Mouse (Mus musculus) testis, adult 2 months (tissue): Measurements from ENCODE around the gene Cadm4.

ENCODE experiments used
- CTCF ChIP-seq: fragments of 200-500 bp; IDR thresholded peaks from 2 replicates; pipeline ENCODE4 v1.5.1; 2012; ENCODE audit warnings: low read depth, mild to moderate bottlenecking, inconsistent platforms, low read length, moderate library complexity; ENCODE audit not compliant: control insufficient read depth, insufficient read depth, insufficient replicate concordance
- POLR2A ChIP-seq: fragments of 200-500 bp; IDR thresholded peaks from 2 replicates; pipeline ENCODE4 v1.6.1; 2012; ENCODE audit warnings: low read depth, mild to moderate bottlenecking, inconsistent platforms, low read length, moderate library complexity; ENCODE audit not compliant: control insufficient read depth

- TF ChIP-seq CTCF, result no peak
- no peak for TF ChIP-seq POLR2A
Measured at GRCm38 (mm10) chr7:24480986-24481473, 793 bp upstream of the Cadm4 start.
